Mouse (Mus musculus): Measurements from ENCODE around the gene Cbx3. TPM values are rescaled to one million over a fixed set of nuclear protein-coding genes. Genes with fewer than 3 reads are reported as not detected.
"Not testable (repeated sequence)": the region's sequence is repeated elsewhere in the genome, so short reads cannot be mapped to it uniquely, and the experiment has no call there.

Cbx3 gene
- polyA plus RNA-seq, 1 experiment, result 1.9 TPM

- under 1% methylated on average over 10 of the region's 10 CpGs for WGBS
- Histone ChIP-seq H3K4me1 (ENCODE audit: control insufficient read depth, insufficient read depth, insufficient read length, low read length) (peaks cover 2% of the 10 kb centered on the region; the same call in 1 of the 2 replicates), H3K27me3 (ENCODE audit: control insufficient read depth, insufficient read depth, low read length) (no peaks in the 10 kb centered on the region), H3K36me3 (ENCODE audit: control insufficient read depth, insufficient read depth, low read length) (peaks cover 17% of the 10 kb centered on the region), H3K4me3 (ENCODE audit: low read depth, low read length) (peak overlapping the region; percentile 83), H3K27ac (ENCODE audit: insufficient read depth, low read depth, low read length) (peak overlapping the region; percentile 77)
- TF ChIP-seq POLR2A (IDR thresholded peaks at IDR 0.05; ENCODE audit: low read depth, low read length) (no peak), CTCF (IDR thresholded peaks at IDR 0.05; ENCODE audit: extremely low read depth, insufficient read length, insufficient replicate concordance, low read depth, low read length) (no peak)
Measured at GRCm38 (mm10) chr6:51471179-51471505, 982 bp downstream of the Cbx3 start.

- peaks cover 17% of the 10 kb centered on the region for H3K36me3 ChIP-seq (ENCODE audit: control insufficient read depth, insufficient read depth, low read length)
- H3K27ac ChIP-seq (ENCODE audit: insufficient read depth, low read depth, low read length), result no peak overlapping the region
- no peaks in the 10 kb centered on the region for H3K27me3 ChIP-seq (ENCODE audit: control insufficient read depth, insufficient read depth, low read length)
- 16% methylated on average over 3 of the region's 3 CpGs for WGBS
- no peak overlapping the region for H3K4me3 ChIP-seq (ENCODE audit: low read depth, low read length)
- H3K4me1 ChIP-seq (ENCODE audit: control insufficient read depth, insufficient read depth, insufficient read length, low read length), result peaks cover under 1% of the 10 kb centered on the region; the same call in 1 of the 2 replicates
- no peak for TF ChIP-seq POLR2A (IDR thresholded peaks at IDR 0.05; ENCODE audit: low read depth, low read length)
- TF ChIP-seq CTCF (IDR thresholded peaks at IDR 0.05; ENCODE audit: extremely low read depth, insufficient read length, insufficient replicate concordance, low read depth, low read length), result no peak
Measured at GRCm38 (mm10) chr6:51471782-51472181, 1.6 kb downstream of the Cbx3 start.

DNA sequence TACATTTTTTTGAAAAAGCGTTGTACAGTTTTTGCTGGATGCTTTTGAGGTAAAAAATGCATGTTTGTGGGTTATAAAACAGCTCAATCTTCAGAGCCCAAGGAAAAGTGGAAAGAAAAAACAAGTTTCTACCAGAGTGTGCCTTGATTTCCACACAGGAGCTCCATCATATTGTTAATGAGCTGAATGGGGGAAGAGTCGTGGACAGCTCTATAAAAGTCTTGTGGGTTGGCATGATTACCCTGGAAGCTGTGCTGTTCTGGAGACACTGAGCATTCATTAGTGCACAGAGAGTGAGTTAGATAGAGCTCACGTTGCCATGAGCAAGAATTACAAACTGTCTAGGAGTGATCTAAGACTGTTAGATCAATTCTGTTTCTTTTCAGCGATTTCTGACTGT lies 2.1 kb downstream of the Cbx3 start:
- Histone ChIP-seq H3K4me3 (ENCODE audit: low read depth, low read length) (no peak overlapping the region), H3K27ac (ENCODE audit: insufficient read depth, low read depth, low read length) (no peak overlapping the region), H3K36me3 (ENCODE audit: control insufficient read depth, insufficient read depth, low read length) (peaks cover 14% of the 10 kb centered on the region), H3K4me1 (ENCODE audit: control insufficient read depth, insufficient read depth, insufficient read length, low read length) (no peaks in the 10 kb centered on the region), H3K27me3 (ENCODE audit: control insufficient read depth, insufficient read depth, low read length) (no peaks in the 10 kb centered on the region)
- 28% methylated on average over 4 of the region's 4 CpGs for WGBS
- TF ChIP-seq CTCF (IDR thresholded peaks at IDR 0.05; ENCODE audit: extremely low read depth, insufficient read length, insufficient replicate concordance, low read depth, low read length) (no peak), POLR2A (IDR thresholded peaks at IDR 0.05; ENCODE audit: low read depth, low read length) (no peak)

DNA sequence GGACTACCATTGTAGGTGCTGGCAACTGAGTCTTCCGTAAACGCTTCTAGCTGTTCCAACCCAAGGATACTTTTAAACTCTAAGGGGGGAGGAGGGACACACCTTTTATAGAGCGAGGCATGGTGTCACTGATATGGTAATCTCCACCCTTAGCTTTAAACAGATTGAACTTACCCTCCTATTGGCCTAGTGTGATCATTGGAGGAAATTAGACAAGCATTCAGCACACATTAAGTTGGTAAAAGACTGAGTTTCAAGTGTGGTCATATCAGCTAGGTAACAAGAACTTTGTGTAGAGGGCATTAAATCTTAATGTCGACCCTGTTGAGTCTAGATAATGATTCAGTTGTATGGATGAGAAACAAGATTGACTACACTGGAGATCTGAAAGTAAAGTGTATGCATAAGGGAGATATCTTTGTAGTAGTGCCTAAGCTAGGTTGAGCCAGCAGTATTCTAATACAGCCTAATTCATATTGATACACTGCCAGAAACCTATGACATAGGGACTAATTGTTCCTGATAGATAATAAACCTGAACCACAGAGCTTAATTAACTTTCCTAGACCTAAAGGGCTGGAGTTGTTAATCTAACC lies 9.1 kb downstream of the Cbx3 start:
- peaks cover 43% of the 10 kb centered on the region for H3K36me3 ChIP-seq (ENCODE audit: control insufficient read depth, insufficient read depth, low read length)
- no peak overlapping the region for H3K27ac ChIP-seq (ENCODE audit: insufficient read depth, low read depth, low read length)
- 81% methylated on average over 4 of the region's 4 CpGs for WGBS
- no peak overlapping the region for H3K4me3 ChIP-seq (ENCODE audit: low read depth, low read length)
- no peaks in the 10 kb centered on the region for H3K27me3 ChIP-seq (ENCODE audit: control insufficient read depth, insufficient read depth, low read length)
- H3K4me1 ChIP-seq (ENCODE audit: control insufficient read depth, insufficient read depth, insufficient read length, low read length), result no peaks in the 10 kb centered on the region
- no peak for TF ChIP-seq CTCF (IDR thresholded peaks at IDR 0.05; ENCODE audit: extremely low read depth, insufficient read length, insufficient replicate concordance, low read depth, low read length)
- no peak for TF ChIP-seq POLR2A (IDR thresholded peaks at IDR 0.05; ENCODE audit: low read depth, low read length)

DNA sequence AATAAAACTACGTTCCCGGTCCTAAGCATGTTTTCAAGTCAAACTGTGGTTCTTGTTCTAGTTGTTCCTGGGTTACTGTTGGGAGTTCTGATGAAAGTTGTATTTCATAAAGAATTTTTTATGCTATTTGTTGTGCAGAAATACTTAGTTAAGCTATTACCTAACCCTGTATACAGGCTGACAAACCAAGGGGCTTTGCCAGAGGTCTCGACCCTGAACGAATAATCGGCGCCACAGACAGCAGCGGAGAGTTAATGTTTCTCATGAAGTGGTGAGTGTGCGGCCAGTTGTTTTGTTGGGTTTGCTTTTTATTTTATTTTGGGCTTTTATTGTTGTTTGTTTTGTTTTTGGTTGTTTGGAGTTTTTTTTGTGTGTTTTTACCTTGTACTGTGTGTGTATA lies 11.4 kb downstream of the Cbx3 start:
- Histone ChIP-seq H3K36me3 (ENCODE audit: control insufficient read depth, insufficient read depth, low read length) (peaks cover 32% of the 10 kb centered on the region), H3K4me1 (ENCODE audit: control insufficient read depth, insufficient read depth, insufficient read length, low read length) (no peaks in the 10 kb centered on the region), H3K27ac (ENCODE audit: insufficient read depth, low read depth, low read length) (no peak overlapping the region), H3K4me3 (ENCODE audit: low read depth, low read length) (no peak overlapping the region), H3K27me3 (ENCODE audit: control insufficient read depth, insufficient read depth, low read length) (no peaks in the 10 kb centered on the region)
- no peak for TF ChIP-seq CTCF (IDR thresholded peaks at IDR 0.05; ENCODE audit: extremely low read depth, insufficient read length, insufficient replicate concordance, low read depth, low read length)
- no peak for TF ChIP-seq POLR2A (IDR thresholded peaks at IDR 0.05; ENCODE audit: low read depth, low read length)
- 88% methylated on average over 8 of the region's 8 CpGs for WGBS

GRCm38 (mm10) chr6:51483861-51484260 lies 13.7 kb downstream of the Cbx3 start:
- Histone ChIP-seq H3K4me1 (ENCODE audit: control insufficient read depth, insufficient read depth, insufficient read length, low read length) (no peaks in the 10 kb centered on the region), H3K27me3 (ENCODE audit: control insufficient read depth, insufficient read depth, low read length) (no peaks in the 10 kb centered on the region), H3K27ac (ENCODE audit: insufficient read depth, low read depth, low read length) (no peak overlapping the region), H3K4me3 (ENCODE audit: low read depth, low read length) (no peak overlapping the region), H3K36me3 (ENCODE audit: control insufficient read depth, insufficient read depth, low read length) (peaks cover 25% of the 10 kb centered on the region)
- 91% methylated on average over 3 of the region's 3 CpGs for WGBS
- no peak for TF ChIP-seq CTCF (IDR thresholded peaks at IDR 0.05; ENCODE audit: extremely low read depth, insufficient read length, insufficient replicate concordance, low read depth, low read length)

GRCm38 (mm10) chr6:51484556-51484955 lies 14.4 kb downstream of the Cbx3 start:
- not testable (repeated sequence) for H3K27ac ChIP-seq (ENCODE audit: insufficient read depth, low read depth, low read length); H3K4me3 ChIP-seq (ENCODE audit: low read depth, low read length); H3K27me3 ChIP-seq (ENCODE audit: control insufficient read depth, insufficient read depth, low read length); H3K4me1 ChIP-seq (ENCODE audit: control insufficient read depth, insufficient read depth, insufficient read length, low read length)
- WGBS, result 87% methylated on average over 8 of the region's 8 CpGs
- H3K36me3 ChIP-seq (ENCODE audit: control insufficient read depth, insufficient read depth, low read length), result peaks cover 21% of the 10 kb centered on the region

DNA sequence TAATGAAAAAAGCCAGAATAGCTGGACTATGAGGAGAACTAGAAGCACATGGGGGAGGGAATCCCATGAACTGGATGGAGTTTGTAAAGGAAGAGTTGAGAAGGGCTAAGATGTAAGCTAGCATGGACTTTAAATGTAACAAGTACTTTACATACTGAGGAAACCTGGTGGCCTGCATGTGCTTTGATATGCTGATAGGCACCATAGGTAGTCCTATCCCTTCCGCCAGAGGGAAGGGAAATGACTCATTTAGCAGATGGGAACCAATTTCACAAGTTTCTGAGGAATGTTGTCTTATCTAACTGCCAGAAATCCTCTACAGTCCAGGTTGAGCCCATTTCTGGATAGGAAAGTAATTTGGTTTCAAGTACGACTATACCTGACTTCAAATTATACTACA lies 15.5 kb downstream of the Cbx3 start:
- Histone ChIP-seq H3K27ac (ENCODE audit: insufficient read depth, low read depth, low read length) (no peak overlapping the region), H3K36me3 (ENCODE audit: control insufficient read depth, insufficient read depth, low read length) (peaks cover 16% of the 10 kb centered on the region), H3K4me3 (ENCODE audit: low read depth, low read length) (no peak overlapping the region), H3K4me1 (ENCODE audit: control insufficient read depth, insufficient read depth, insufficient read length, low read length) (peaks cover 2% of the 10 kb centered on the region; the same call in 1 of the 2 replicates), H3K27me3 (ENCODE audit: control insufficient read depth, insufficient read depth, low read length) (no peaks in the 10 kb centered on the region)
- 64% methylated on average over 2 of the region's 2 CpGs for WGBS
- no peak for TF ChIP-seq POLR2A (IDR thresholded peaks at IDR 0.05; ENCODE audit: low read depth, low read length)
- no peak for TF ChIP-seq CTCF (IDR thresholded peaks at IDR 0.05; ENCODE audit: extremely low read depth, insufficient read length, insufficient replicate concordance, low read depth, low read length)

Data from small intestine, adult 2 months (tissue).